Mouse (Mus musculus): ENCODE measurements around the gene Gm49403.
A peak's percentile ranks its signal among the peaks of the same experiment; 100 is the strongest.

Gene Gm49403

DNA sequence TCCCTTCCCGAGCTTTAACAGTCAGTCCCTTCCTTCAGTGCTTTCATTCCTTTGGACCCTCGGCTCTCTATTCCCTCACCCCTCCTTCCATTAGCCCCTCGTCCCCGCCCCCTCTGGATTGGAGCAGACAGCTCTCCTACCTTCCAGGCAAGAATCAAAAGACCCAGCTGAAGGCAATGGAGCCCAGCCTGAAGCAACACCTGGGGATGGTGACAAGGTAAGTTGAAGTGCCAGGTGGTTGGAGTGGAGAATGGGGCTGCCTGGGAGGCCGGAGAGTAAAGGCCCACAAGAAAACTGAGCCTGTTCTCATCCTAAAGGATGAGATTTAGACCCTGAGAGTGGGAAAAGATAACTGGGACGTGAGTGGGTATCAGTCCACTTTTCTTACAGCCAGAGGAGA lies 24.8 kb downstream of the Gm49403 start:
- no peak for DNase-seq (ENCODE audit: inconsistent age in 2 of 2, low spot score in 1 of 2)

DNA sequence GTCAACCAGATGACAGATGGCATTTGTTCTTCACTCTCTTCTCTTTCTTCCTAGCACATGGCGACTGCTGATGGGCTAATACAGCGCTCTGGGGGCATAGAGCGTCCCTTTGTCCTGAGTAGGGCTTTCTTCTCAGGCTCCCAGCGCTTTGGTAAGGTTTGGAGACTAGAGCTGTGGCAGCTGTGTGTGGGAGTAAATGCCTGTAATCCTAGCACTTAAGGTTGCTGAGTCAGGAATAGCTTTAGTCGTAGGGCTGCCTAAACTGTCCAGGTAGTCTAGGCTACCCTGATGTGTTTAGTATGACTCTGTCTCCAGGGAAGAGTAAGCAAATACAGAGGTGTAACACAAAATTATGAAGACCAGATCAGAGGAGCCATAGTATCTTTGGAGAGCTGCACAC lies 28.1 kb downstream of the Gm49403 start:
- DNase-seq (ENCODE audit: inconsistent age in 2 of 2, low spot score in 1 of 2), result no peak

- DNase-seq (ENCODE audit: inconsistent age in 2 of 2, low spot score in 1 of 2), result no peak
These were observed 30.5 kb downstream of the Gm49403 start for GRCm38 (mm10) chr19:8914212-8914611.

GRCm38 (mm10) chr19:8919000-8919399 lies 35.3 kb downstream of the Gm49403 start:
- DNase-seq (ENCODE audit: inconsistent age in 2 of 2, low spot score in 1 of 2), result no peak

GRCm38 (mm10) chr19:8919684-8920072 lies 35.9 kb downstream of the Gm49403 start:
- DNase-seq (ENCODE audit: inconsistent age in 2 of 2, low spot score in 1 of 2), result no peak

DNA sequence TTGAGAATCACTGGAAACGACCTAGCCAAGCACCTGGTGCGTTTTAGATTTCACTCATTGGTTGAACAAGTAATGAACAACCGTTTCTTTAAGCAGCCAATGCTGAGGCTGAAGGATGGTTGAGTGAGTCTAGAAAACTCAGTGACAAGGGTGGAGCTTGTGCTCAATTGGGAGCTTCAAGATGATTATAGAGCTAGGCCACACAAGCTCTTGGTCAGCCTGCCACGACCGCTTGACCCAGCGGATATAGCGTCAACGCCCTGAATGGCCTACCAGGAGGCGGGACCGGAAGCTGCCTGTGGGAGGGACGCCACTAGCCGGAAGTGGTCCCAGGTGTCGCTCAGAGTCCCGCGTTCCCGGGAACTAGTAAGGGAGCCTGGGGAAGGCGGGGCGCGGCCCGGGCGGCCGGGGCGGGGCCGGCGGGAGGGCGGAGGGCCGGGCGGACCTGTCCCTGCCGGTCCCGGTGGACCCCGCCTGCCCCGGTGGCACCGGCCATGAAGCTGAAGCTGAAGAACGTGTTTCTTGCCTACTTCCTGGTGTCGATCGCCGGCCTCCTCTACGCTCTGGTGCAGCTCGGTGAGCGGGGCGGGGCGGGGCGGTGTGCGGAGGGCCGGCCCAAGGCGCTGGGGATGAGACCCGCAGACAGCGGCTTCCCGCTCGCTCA lies 36.5 kb downstream of the Gm49403 start, which contains the start of gene B3gat3:
TSS of gene B3gat3 (plus strand) at position 302 of the 664 bp plus-strand sequence.
- peak; percentile 98 to 99 for DNase-seq (ENCODE audit: inconsistent age in 2 of 2, low spot score in 1 of 2)

- DNase-seq (ENCODE audit: inconsistent age in 2 of 2, low spot score in 1 of 2), result peak; percentile 32 to 85
These were observed 37.1 kb downstream of the Gm49403 start for GRCm38 (mm10) chr19:8920836-8921291.

DNA sequence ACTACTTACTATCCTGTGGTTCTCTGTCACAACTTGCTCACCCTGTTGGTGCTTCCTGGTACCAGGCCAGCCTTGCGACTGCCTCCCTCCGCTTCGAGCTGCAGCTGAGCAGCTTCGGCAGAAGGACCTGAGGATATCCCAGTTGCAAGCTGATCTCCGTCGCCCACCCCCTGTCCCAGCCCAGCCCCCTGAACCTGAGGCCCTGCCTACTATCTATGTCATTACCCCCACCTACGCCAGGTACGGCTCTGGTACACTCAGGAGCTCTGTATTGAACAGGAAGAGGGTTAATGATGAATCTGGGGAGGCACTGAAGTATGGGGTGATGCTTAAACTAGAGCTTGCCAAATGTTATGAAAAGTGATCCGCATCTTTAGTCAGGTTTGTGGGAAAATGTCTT lies 38.0 kb downstream of the Gm49403 start:
- DNase-seq (ENCODE audit: inconsistent age in 2 of 2, low spot score in 1 of 2), result peak in 1 of 2 experiments; percentile 17

DNA sequence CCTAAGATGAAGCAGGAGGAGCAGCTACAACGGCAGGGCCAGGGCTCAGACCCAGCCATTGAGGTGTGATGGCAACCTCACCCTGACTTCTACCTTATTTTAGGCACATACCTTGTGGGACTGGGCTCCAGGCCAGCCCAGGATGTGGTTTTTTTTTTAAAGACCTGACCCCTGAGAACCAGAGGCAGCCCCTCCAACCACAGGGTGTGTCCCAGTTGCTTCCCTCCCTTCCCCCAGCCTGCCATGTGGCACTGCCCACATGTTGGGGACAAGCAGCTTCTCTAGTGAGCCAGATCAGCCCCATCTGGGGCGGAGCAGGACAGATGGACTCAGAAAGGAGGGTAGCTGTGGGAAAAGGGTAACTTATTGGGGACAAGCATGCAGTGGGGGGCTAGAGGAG lies 43.0 kb downstream of the Gm49403 start:
- DNase-seq (ENCODE audit: inconsistent age in 2 of 2, low spot score in 1 of 2), result peak in 1 of 2 experiments; percentile 18

DNA sequence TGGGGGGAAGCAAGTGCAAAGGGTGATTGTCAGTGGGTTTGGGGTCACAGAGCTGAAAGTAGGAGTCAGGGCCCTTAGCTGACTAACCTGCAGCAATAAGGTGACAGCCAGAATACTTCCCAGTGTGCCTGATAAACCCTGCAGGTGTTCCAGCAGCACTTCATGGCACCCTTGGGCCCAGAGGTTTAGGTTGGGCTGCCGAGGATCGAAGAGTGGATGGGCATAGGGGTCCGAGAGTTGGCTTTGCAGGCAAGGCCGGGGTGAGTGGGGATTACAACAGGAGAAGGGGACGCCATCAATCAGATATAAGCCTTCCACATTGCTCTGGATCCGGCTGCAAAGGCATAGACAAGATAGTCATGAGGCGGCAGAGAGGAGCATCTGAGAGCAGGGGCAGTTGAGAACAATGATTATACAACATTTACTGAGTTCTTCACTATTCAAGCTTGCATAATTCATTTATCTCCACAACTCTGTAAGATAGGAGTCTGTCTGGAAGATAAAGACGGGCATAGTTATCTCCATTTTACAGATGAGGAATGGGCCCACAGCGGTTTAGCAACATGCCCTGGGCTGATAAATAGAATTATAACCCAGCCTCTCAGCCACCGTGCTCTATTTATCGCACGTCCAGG lies 44.3 kb downstream of the Gm49403 start:
- DNase-seq (ENCODE audit: inconsistent age in 2 of 2, low spot score in 1 of 2), result peak; percentile 21 to 50

DNA sequence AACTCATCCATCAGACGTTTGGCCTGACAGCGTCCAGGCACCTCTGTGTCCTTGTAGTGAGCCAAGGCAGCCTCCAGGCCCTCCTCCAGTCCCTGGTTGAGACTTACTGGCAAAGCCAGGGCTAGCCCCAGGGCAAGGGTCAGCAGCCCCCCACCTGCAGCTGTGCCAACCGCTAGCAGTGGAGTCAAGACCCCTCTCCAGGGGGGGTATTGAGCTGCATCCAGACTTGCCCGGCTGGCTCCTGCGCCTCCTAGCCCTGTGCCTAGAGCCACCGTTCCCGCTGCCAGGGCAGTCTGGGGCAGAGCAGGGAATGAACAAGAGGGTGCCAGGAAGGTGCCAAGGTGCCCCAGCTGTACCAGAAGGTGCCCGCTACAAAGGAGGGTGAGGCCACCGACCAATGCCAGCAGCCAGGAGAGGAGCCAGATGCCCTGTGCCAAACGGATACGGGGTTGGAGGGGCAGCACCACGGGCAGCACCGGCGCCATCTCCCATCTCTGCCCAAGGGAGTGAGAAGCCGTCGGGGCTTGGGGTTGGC lies 45.0 kb downstream of the Gm49403 start:
- no peak for DNase-seq (ENCODE audit: inconsistent age in 2 of 2, low spot score in 1 of 2)

DNA sequence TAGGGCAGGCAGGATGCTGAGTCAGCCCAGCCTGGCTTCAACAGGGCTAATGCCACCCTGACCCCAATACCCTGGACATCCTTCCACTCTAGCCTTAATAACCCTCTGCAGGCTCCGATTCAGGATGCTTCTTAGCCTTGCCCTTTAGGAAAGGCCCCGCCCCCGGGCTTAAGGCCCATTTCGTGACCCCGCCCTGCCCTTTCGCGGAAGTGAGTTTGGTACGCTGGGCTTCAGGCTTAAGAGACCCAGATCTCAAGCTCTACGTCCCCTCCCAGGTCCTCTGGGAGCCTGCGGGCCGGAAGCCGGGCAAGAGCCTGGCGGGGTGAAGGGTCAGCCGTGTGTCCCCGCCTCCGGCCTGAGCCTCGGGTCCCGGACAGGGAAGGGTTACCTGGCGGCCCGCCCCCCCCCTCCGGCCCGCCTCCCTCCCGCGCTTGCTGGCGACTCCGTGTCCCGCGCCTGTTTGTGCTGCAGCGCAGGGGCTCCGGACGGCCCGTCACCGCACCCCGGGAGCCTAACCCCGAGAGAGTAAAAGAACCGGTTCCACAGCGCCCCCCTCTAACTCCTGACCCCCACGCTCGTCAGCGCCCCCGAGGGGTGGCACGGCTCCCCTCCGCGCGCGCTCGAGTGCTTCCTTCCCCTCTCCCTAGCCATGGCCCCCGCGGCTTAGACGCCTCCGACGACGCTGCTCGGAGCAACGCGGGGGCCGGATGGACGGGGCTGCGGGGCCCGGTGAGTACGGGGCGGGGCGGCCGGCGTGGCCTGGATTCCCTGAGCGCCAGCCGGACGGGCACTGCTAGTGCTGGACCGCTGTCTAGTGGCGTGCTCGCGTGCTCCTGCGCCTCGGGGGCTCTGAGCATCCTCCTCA lies 45.7 kb downstream of the Gm49403 start, which contains the start of the genes Rom1 and Eml3:
TSS of gene Rom1 (minus strand) at position 133 of the 865 bp plus-strand sequence.
TSS of gene Eml3 (plus strand) at position 329 of the 865 bp plus-strand sequence.
- peak; percentile 96 to 99 for DNase-seq (ENCODE audit: inconsistent age in 2 of 2, low spot score in 1 of 2)

DNA sequence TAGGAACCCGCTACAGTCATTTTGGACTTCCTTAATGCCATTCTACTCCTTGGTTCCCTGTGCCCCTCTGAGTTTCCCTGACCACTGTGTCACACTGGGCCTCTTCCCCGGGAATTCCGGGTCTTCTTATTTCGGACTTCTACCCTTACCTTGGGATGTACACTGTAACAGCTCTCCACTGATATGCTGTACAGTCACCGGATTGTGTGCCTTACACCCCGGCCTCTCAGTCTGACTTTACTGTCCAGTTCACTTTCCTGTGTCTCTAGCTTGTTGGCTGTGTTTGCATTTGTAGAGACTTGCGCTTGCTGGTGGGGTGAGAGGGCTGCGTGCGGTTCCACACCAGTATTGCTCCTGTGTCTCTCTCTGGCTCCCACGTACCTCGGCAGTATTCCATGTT lies 46.4 kb downstream of the Gm49403 start:
- no peak for DNase-seq (ENCODE audit: inconsistent age in 2 of 2, low spot score in 1 of 2)

DNA sequence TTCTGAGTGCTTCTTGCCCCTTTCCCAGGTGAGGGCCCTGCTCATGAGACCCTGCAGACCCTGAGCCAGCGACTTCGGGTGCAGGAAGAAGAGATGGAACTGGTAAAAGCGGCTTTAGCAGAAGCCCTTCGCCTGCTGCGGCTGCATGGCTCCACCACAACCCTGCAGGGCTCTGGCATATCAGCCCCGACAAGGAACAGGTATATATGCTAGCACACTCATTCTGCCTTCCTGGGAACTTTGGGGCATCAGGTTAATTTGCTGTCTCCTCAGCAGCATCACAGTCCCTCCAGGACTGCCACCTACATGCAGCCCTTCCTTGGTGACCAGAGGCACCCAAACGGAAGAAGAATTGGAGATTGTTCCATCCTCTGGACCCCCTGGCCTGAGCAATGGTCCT lies 47.0 kb downstream of the Gm49403 start:
- DNase-seq (ENCODE audit: inconsistent age in 2 of 2, low spot score in 1 of 2), result no peak

DNA sequence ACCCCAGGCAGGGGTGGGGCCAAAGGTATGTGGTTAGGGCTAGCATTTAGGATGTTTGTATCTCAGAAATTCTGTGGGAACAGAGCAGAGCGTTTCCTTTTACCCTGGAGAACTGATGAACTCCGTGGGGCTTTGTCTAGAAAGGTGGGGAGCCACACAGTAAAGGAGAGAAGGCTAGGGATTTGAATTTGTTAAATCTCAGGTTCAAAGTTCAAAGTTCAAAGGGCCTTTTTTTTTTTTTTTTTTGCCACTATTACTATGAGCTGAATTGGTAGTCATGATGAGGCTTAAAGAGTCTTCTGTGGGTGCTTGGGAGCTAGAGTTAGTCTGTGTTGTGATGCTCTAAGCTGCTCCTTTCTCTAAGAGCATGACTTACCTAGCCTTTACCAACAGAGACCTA lies 53.0 kb downstream of the Gm49403 start:
- DNase-seq (ENCODE audit: inconsistent age in 2 of 2, low spot score in 1 of 2), result no peak

All from adrenal gland, adult (tissue).